Mouse (Mus musculus) T-helper 17 cell (primary cell): Measurements from ENCODE around the gene Spin4.

Source experiments
- in situ Hi-C, 2 experiments: fragments of 300-600 bp; cut with MboI, MseI; formaldehyde crosslinking; loops; 1 replicate in 1 of 2; 2 replicates in 1 of 2; pipeline ENCODE4 v1.15.1; 2025; ENCODE audit warnings: high pct_unique_total_duplicates in 2 of 2

Spin4 gene

DNA sequence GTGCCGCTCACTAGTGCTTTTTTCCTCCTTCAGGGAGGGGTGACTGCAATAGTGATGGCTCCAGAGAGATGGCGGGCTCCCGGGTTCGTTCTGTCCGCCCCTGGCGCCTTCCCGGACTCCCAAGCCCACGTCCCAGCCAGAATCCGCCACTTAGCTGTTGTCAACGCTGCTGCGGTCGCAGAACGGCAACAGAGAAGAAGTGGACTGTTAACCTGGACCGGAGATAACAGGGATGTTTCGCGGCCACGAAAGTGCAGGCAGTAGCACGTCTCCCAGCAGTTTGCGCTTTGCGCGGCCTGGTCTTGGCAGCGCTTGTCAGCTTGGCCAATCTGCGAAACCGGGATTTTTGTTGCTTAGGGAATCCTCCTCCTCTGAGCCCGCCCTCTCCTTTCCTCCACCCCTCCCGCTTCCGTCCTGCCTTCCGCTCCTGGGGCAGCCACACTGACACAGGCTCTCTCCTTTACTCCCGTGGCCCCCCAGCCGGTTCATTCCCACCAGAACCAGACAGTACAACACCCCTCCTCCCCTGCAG lies at the start of gene Spin4:
TSS of gene Spin4 (minus strand) at position 322 of the 532 bp plus-strand sequence.
- in situ Hi-C loops = loop anchor here in 1 of 2 experiments (5.0 kb wide), 1 partner anchor 151 kb away; no protein-coding TSS in a partner anchor

DNA sequence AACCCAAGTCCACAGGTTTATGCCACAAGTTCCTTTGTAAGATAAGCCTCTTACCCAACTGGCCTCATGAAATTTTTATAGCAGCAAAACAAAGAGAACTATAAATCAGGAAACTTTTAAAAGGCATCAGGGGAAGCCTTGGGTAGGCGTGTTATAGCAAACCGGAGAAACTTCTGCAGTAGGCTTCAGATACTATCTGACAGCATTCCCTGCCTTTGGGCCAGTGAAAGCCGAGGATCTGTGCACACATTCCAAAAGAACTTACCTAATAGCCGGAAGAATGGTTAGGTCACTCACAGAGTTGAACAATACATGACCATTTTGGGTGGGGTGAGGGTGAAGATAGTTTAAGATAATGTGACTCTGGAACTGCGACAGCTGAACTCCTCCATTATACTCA lies 1.4 kb upstream of the Spin4 start:
- in situ Hi-C loops = loop anchor here in 1 of 2 experiments (5.0 kb wide), 1 partner anchor 149 kb away; no protein-coding TSS in a partner anchor

DNA sequence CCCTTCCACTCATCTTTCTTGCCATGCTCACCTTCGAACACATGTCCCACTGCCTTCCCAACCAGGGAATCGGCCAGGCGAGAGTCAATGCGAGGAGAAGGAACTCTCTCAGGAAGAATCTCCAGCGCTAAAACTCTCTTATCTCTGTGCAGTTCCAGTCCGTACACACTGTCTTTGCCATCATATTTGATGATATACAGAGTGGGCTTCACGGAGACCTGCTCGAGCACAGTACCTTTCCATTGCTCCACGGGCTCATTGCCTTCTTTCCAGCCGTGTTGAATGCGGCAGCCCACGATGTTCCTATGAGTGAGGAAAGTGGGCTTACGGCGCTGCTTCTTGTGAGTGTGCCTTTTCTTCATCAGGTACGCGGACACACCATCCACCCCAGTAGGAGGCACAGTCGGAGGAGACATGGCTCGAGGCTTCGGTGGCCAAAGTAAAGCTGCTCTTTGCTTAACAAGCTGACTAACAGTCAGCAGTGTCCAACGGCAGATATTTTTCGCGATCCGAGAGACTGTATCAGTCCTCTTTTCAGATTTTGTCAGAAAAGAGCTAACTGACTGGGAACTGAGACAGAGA lies 612 bp downstream of the Spin4 start:
- in situ Hi-C loops = loop anchor here in 1 of 2 experiments (5.0 kb wide), 1 partner anchor 151 kb away; no protein-coding TSS in a partner anchor

DNA sequence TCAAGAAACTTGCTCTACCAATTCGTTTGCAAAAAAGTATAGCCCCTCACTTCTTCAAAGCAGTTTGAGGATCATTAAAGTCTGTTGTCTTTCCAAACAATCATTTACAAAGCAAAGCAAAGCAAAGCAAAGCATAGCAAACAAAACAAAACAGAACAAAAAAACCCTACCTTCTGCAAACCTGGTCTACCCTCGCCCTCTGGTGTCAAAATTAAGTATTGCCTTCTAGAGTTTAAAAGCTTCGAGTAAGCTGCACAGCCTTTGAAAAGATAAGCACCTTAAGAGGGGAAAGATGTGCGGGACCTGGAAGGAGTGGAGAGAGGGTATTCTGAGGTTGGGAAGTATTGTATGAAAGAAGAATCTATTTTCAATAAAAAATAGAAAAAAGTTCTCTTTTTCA lies 14.4 kb downstream of the Spin4 start:
- in situ Hi-C loops = loop anchor here (5.0 to 10.0 kb wide), 2 partner anchors 327 to 1125 kb away; no protein-coding TSS in a partner anchor

DNA sequence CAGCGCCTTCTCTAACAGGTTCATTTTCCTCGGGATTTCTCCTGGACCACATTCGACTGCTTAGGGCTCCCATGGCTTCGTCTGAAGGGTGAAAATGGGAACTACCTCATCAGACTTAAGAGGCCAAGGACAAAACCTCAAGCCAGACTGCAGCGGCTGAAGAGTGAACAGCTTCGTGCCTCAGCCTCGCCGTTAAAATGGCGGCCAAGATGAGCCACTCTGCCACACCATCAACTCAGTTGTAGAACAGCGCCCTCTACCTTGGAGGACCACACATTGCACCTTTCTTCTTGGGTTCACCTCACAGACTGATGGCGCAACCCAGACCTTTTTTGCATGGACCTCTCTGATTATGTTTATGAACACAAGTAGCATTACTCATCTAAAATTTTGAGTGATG lies 27.6 kb downstream of the Spin4 start:
- in situ Hi-C loops = loop anchor here in 1 of 2 experiments (10.0 kb wide), 1 partner anchor 324 kb away; no protein-coding TSS in a partner anchor

DNA sequence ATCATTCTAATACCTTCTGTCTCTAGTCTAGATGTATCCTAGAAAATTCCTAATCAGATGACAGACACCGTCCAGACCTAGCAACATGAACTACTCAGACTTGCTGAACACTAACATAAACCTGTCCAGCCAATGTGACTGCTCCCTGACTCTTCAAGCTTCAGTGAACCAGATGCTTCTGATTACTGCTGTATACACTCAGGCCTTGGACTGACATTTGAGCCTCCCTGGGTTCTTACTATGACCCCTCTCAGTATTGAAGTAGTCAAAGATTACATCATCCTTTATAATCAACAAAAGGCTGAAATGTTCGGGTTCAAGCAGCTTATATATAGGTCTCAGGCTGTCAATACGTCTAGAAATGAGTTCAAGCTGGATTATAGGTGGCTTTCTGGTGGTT lies 32.4 kb downstream of the Spin4 start:
- in situ Hi-C loops = loop anchor here (5.0 to 10.0 kb wide), 2 partner anchors 92 to 319 kb away; no protein-coding TSS in a partner anchor

DNA sequence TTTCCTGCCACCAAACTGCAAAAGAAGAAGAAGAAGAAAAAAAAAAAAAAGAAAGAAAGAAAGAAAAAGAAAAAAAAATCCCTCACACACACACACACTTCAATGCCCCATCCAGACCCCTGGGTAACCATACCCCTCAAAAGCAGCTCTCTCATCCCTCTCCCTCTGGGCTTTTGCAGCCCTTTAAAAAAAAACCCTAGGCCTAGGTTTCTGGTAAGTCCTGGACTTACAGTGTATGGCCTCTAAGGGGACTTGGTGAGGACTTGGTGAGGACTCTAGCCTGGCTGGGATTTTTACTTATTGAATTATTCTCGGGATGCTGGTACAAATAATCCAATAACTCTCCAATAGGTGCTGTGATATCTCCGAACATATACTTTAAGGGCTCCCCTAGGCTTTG lies 35.6 kb downstream of the Spin4 start:
- in situ Hi-C loops = loop anchor here (5.0 to 10.0 kb wide), 2 partner anchors 89 to 316 kb away; no protein-coding TSS in a partner anchor

DNA sequence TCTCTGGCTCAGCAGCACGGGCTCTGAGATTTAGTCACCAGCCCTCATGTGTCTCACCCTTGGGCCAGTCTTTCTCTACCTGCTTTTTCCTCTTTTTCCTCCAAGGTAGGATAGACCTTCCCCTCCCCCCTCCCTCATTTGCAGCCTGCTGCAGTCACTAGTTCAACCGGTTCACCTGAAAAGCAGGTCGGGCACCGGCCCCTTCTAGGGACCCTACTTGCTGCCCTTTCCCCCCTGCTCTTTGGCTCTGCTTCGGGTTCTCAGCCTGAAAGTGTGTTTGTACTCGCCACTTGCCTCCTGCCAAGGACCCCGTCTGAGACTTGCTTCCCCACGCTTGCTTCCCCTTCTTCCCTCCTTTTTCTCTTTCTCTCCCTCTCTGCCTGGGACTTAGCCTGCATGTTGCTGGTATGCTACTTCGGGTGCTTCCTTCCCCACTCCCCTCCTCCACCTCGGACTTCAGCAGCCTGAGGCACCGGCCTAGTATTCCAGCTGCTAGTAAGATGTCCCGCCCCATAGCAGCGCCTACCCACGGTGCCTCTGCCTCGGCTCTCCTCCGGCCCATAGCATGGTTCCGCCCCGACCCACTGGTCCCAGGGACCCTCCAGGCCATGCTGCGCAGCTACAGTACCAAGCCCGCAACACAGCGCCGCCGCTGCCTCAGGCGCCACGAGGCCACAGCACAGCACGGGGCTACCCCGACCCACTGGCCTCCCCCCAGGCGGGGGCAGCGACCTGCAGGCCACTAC lies 36.2 kb downstream of the Spin4 start:
- in situ Hi-C loops = loop anchor here (5.0 to 10.0 kb wide), 2 partner anchors 88 to 315 kb away; no protein-coding TSS in a partner anchor
